8 mouse cellular contexts compared by ENCODE assay signal in genomic region chr11:77462283-77463100, GRCm38 (mm10). TPM values are rescaled to one million over a fixed set of nuclear protein-coding genes. Genes with fewer than 3 reads are reported as not detected.
DNase-seq lines count a peak whose midpoint lies in the region; ATAC-seq and TF ChIP-seq lines count a peak whose summit lies in the region.

TSS of gene Coro6 (plus strand) at chr11:77462411.

- peaks cover 14% of the 10 kb centered on the region for H3K4me1 ChIP-seq in erythroblast, embryonic 14.5 days (ENCODE audit: control insufficient read depth)
- H3K4me1 ChIP-seq in bone marrow macrophage, adult 2 months (ENCODE audit: control insufficient read depth, insufficient read depth, low read length): 0 out of 2 replicates have a peak, but pooled peaks cover 4% of the 10 kb centered on the region
- H3K4me1 ChIP-seq in hindbrain, embryonic 15.5 days (replicated peaks): peaks cover 17% of the 10 kb centered on the region
- peaks cover 16% of the 10 kb centered on the region for H3K4me1 ChIP-seq in limb, embryonic 12.5 days (replicated peaks)
- H3K4me1 ChIP-seq in midbrain, embryonic 12.5 days: peaks cover 18% of the 10 kb centered on the region
- peaks cover 3% of the 10 kb centered on the region; the same call in 1 of the 2 replicates for H3K4me1 ChIP-seq in stomach, postnatal 0 days (replicated peaks; ENCODE audit: control insufficient read depth, insufficient read depth)

- no peak within 1 kb of the TSS for H3K27ac ChIP-seq in bone marrow macrophage, adult 2 months (ENCODE audit: insufficient read depth, low read depth, low read length)
- peak within 1 kb of the TSS; percentile 98 for H3K27ac ChIP-seq in gastrocnemius, adult 2 months
- H3K27ac ChIP-seq in hindbrain, embryonic 15.5 days (replicated peaks): no peak within 1 kb of the TSS
- no peak within 1 kb of the TSS for H3K27ac ChIP-seq in limb, embryonic 12.5 days
- no peak within 1 kb of the TSS for H3K27ac ChIP-seq in midbrain, embryonic 12.5 days (replicated peaks)
- no peak within 1 kb of the TSS for H3K27ac ChIP-seq in stomach, postnatal 0 days (replicated peaks)

- TF ChIP-seq POLR2A in bone marrow macrophage, adult 2 months (IDR thresholded peaks at IDR 0.05; ENCODE audit: borderline replicate concordance, low read depth, low read length): no peak

- peak; percentile 94 for DNase-seq in gastrocnemius, adult 2 months
- peak; percentile 85 for DNase-seq in stomach, postnatal 0 days (ENCODE audit: low spot score)

- TF ChIP-seq EP300 in stomach, postnatal 0 days (optimal IDR thresholded peaks at IDR 0.05): no peak

- H3K4me2 ChIP-seq in hindbrain, embryonic 15.5 days: peak within 1 kb of the TSS; percentile 100
- peak within 1 kb of the TSS; percentile 98 for H3K4me2 ChIP-seq in limb, embryonic 12.5 days
- peak within 1 kb of the TSS; percentile 98 for H3K4me2 ChIP-seq in midbrain, embryonic 12.5 days (replicated peaks)
- H3K4me2 ChIP-seq in stomach, postnatal 0 days (replicated peaks; ENCODE audit: low read depth): peak within 1 kb of the TSS; percentile 98

- no peak; the same call in 1 of the 2 replicates for ATAC-seq in erythroblast, adult 5-6 weeks (replicated peaks; ENCODE audit: low FRiP score, poor library complexity, severe bottlenecking)
- ATAC-seq in hindbrain, embryonic 15.5 days (ENCODE audit: low FRiP score, low read depth): peak; percentile 56
- 0 out of 2 replicates have a peak, but pooled peaks have one; percentile 67 for ATAC-seq in limb, embryonic 12.5 days (ENCODE audit: insufficient number of reproducible peaks, insufficient read depth, low FRiP score, low TSS enrichment, low read depth)
- 0 out of 2 replicates have a peak, but pooled peaks have one; percentile 30 for ATAC-seq in midbrain, embryonic 12.5 days (ENCODE audit: low FRiP score, low read depth)
- peak; percentile 74 for ATAC-seq in stomach, postnatal 0 days (ENCODE audit: low FRiP score, low TSS enrichment)

- H3K9me3 ChIP-seq in erythroblast, embryonic 14.5 days (ENCODE audit: control insufficient read depth, low read length): no peaks in the 10 kb centered on the region; the same call in 1 of the 2 replicates
- no peaks in the 10 kb centered on the region for H3K9me3 ChIP-seq in hindbrain, embryonic 15.5 days
- H3K9me3 ChIP-seq in limb, embryonic 12.5 days: no peaks in the 10 kb centered on the region
- no peaks in the 10 kb centered on the region for H3K9me3 ChIP-seq in midbrain, embryonic 12.5 days
- H3K9me3 ChIP-seq in stomach, postnatal 0 days (ENCODE audit: control insufficient read depth, low read length): no peaks in the 10 kb centered on the region

- peaks cover 82% of the 10 kb centered on the region for H3K27me3 ChIP-seq in erythroblast, embryonic 14.5 days (ENCODE audit: control insufficient read depth)
- peaks cover 42% of the 10 kb centered on the region for H3K27me3 ChIP-seq in hindbrain, embryonic 15.5 days
- H3K27me3 ChIP-seq in limb, embryonic 12.5 days: peaks cover 75% of the 10 kb centered on the region
- H3K27me3 ChIP-seq in midbrain, embryonic 12.5 days: peaks cover 75% of the 10 kb centered on the region
- H3K27me3 ChIP-seq in stomach, postnatal 0 days (ENCODE audit: control insufficient read depth, insufficient read depth, low read length): no peaks in the 10 kb centered on the region

- H3K4me3 ChIP-seq in erythroblast, embryonic 14.5 days (replicated peaks): peak within 1 kb of the TSS; percentile 48
- peak within 1 kb of the TSS; percentile 65 for H3K4me3 ChIP-seq in bone marrow macrophage, adult 2 months (ENCODE audit: insufficient read depth, low read length)
- H3K4me3 ChIP-seq in gastrocnemius, adult 2 months: peak within 1 kb of the TSS; percentile 89
- peak within 1 kb of the TSS; percentile 60 for H3K4me3 ChIP-seq in hindbrain, embryonic 15.5 days
- peak within 1 kb of the TSS; percentile 60 for H3K4me3 ChIP-seq in limb, embryonic 12.5 days (replicated peaks)
- peak within 1 kb of the TSS; percentile 59 for H3K4me3 ChIP-seq in midbrain, embryonic 12.5 days
- peak within 1 kb of the TSS; percentile 51 for H3K4me3 ChIP-seq in stomach, postnatal 0 days (ENCODE audit: low read depth, low read length)

- under 1% methylated on average over 67 of the region's 73 CpGs for WGBS in hindbrain, embryonic 15.5 days
- 1% methylated on average over 73 of the region's 73 CpGs for WGBS in limb, embryonic 12.5 days
- WGBS in midbrain, embryonic 12.5 days: under 1% methylated on average over 61 of the region's 73 CpGs
- WGBS in stomach, postnatal 0 days: 1% methylated on average over 63 of the region's 73 CpGs

- TF ChIP-seq CTCF in bone marrow macrophage, adult 2 months (IDR thresholded peaks at IDR 0.05; ENCODE audit: low read depth, low read length): no peak
- TF ChIP-seq CTCF in gastrocnemius, adult 2 months (IDR thresholded peaks at IDR 0.05): peak; percentile 26; the same call in 1 of the 2 replicates
- TF ChIP-seq CTCF in stomach, postnatal 0 days (IDR thresholded peaks at IDR 0.05; ENCODE audit: low read depth): no peak

- intact Hi-C loops in gastrocnemius, adult 2 months (cut with DNase I): loop anchor here (10.0 kb wide), 1 partner anchor 368 kb away; no protein-coding TSS in a partner anchor

- H3K9ac ChIP-seq in hindbrain, embryonic 15.5 days: peak within 1 kb of the TSS; percentile 53
- peak within 1 kb of the TSS; percentile 66 for H3K9ac ChIP-seq in limb, embryonic 12.5 days (replicated peaks)
- H3K9ac ChIP-seq in midbrain, embryonic 12.5 days (replicated peaks): peak within 1 kb of the TSS; percentile 60
- H3K9ac ChIP-seq in stomach, postnatal 0 days (ENCODE audit: low read length): peak within 1 kb of the TSS; percentile 53

- H3K36me3 ChIP-seq in erythroblast, embryonic 14.5 days (ENCODE audit: control insufficient read depth): no peaks in the 10 kb centered on the region
- no peaks in the 10 kb centered on the region; the same call in 1 of the 2 replicates for H3K36me3 ChIP-seq in hindbrain, embryonic 15.5 days
- H3K36me3 ChIP-seq in limb, embryonic 12.5 days: 0 out of 2 replicates have a peak, but pooled peaks cover 3% of the 10 kb centered on the region
- no peaks in the 10 kb centered on the region for H3K36me3 ChIP-seq in midbrain, embryonic 12.5 days
- H3K36me3 ChIP-seq in stomach, postnatal 0 days (ENCODE audit: control insufficient read depth, insufficient read depth, low read length): no peaks in the 10 kb centered on the region

RNA-seq across cellular contexts. Expression of gene Coro6, which starts in this region (rescaled TPM):
- not detected in 2 replicates for polyA plus RNA-seq in erythroblast, embryonic 14.5 days (2012)
- total RNA-seq in erythroblast, adult 5-6 weeks (2015; ENCODE audit: low replicate concordance): not detected in 2 replicates
- not detected in 2 replicates for total RNA-seq in erythroblast, adult 5-6 weeks (2017; ENCODE audit: low replicate concordance)
- not detected in 2 replicates for polyA plus RNA-seq in bone marrow macrophage, adult 2 months (2012; ENCODE audit: insufficient read depth, insufficient read length, missing spikeins)
- total RNA-seq in gastrocnemius, adult 2 months (2021): 100 to 1,000 TPM; 165 to 257 TPM
- polyA plus RNA-seq in hindbrain, embryonic 15.5 days (2015; fragmentation: Nextera tagmentation; extraction: Ambion mirVana): 0.99 and 1.0 TPM in 2 replicates
- polyA plus RNA-seq in limb, embryonic 12.5 days (2016; fragmentation: Nextera tagmentation; extraction: Ambion mirVana): 0.33 and 0.54 TPM in 2 replicates
- 0.13 TPM in 1 of 2 replicates, not detected in the other for polyA plus RNA-seq in midbrain, embryonic 12.5 days (2016; fragmentation: Nextera tagmentation; extraction: Ambion mirVana)
- polyA plus RNA-seq in stomach, postnatal 0 days (2015; fragmentation: Nextera tagmentation; extraction: Ambion mirVana): 0.11 and 0.22 TPM in 2 replicates

Comparison
In these comparisons a context has a peak if more than half of its experiments do, and no peak if none do; other contexts are left out.
1. RNA of gene Coro6 (total RNA-seq): 165 to 257 TPM in gastrocnemius, adult 2 months; not detected in erythroblast, adult 5-6 weeks; every median in the first group is over 100 times any median in the second.
2. Peak in ATAC-seq, H3K4me3 ChIP-seq, H3K9ac ChIP-seq and H3K4me2 ChIP-seq in limb, embryonic 12.5 days; RNA of the gene not detected or under 1 TPM.
3. Peak in ATAC-seq, H3K4me3 ChIP-seq, H3K9ac ChIP-seq and H3K4me2 ChIP-seq in midbrain, embryonic 12.5 days; RNA of the gene not detected or under 1 TPM.
4. Peak in DNase-seq, ATAC-seq, H3K4me3 ChIP-seq, H3K9ac ChIP-seq and H3K4me2 ChIP-seq in stomach, postnatal 0 days; RNA of the gene not detected or under 1 TPM.
5. Peak in every context shown above with its lines, with median percentiles within 50 percentile points of each other: H3K4me3 ChIP-seq, H3K4me2 ChIP-seq and H3K9ac ChIP-seq.